Mouse (Mus musculus) neutrophil, adult 5-6 weeks (primary cell): ENCODE measurements at regions not wholly inside any gene's neighbourhood (a gene's known extent, or its start where the extent isn't known, plus 50 kb on each side); places are given as distances from the start of the nearest gene placed in this dataset.
A peak's percentile ranks its signal among the peaks of the same experiment; 100 is the strongest.
"Not testable (repeated sequence)": the region's sequence is repeated elsewhere in the genome, so short reads cannot be mapped to it uniquely, and the experiment has no call there.

Experiments used
- ATAC-seq: fragments of 151-379, 151-347 bp; 2 replicates; pipeline ENCODE4 v1.8.0; 2017; ENCODE audit warnings: mild to moderate bottlenecking, moderate TSS enrichment; ENCODE audit not compliant: insufficient number of reproducible peaks, poor library complexity, low FRiP score, severe bottlenecking; ENCODE audit errors: extremely low read depth

DNA sequence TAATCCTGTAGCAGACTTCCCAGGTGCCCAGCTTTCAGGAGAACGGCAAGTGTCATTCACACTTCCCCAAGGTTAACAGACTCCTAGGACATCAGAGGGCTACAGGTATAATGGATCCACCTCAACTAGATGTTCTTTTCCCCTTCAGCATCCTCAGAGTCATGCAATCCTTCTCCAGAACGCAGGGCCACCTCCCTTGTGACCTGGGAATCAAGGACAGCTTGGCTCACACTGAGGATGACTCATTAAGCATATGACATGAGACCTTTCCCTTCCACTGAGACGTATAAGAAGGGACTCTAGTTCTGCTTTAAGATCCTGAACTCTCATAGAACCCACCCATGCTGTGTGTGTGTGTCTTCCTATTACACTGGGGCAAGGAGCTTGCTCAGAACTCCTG lies 147.5 kb upstream of the Tacstd2 start:
- ATAC-seq: 0 out of 2 replicates have a peak, but pooled peaks have one; percentile 20

DNA sequence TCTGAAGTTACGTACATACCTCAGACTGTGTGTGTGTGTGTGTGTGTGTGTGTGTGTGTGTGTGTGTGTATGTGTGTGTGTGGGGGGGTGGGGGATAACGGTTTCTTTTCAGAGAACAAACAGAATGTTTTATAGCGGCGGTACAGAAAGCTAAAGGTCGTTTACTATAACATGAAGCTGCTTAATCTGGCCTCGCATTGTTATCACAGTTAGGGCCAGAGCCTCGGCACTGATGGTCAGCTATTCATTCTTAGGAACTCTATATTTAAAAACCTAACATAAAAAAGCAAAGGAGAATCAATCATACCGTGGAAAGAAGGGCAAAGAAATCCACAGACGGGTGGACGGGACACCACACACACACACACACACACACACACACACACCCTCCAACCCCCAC lies 146.0 kb upstream of the Tacstd2 start:
- ATAC-seq: not testable (repeated sequence)

DNA sequence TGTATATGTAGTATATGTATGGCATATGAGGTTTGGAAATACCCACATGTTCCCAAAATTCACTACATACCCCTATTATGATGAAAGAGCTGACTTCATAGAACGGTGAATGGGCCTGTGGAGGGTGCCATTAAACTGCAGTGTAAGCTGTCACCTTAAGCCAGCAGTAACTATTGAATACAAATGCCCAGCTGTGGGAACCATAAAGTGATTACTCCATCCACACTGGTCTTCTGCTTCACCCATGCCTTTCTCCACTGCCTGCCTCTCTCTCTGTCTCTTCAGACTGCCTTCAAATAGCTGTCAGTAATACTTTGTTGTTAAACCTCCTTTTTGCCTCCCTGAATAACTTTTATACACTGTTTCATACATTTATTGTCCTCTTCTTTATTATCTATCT lies 143.5 kb upstream of the Tacstd2 start:
- not testable (repeated sequence) for ATAC-seq

DNA sequence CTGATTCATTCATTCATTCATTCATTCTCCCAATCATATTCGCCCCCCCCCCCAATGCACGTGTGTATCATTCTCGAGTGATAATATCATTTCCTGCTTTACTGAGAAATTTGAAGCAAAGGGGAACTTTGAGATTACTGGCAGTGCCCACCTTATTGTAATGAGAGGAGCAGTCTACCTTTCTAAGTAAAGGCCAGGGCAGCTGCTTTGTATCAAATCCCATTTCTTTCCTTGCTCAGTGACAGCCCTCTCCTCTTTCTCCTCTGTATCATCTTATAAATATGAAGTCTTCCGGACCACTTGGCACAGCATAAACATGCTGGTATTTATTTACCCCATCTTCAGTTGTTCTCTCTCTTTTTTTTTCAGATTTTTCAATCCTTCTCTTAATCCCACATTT lies 139.1 kb upstream of the Tacstd2 start:
- ATAC-seq: not testable (repeated sequence)

DNA sequence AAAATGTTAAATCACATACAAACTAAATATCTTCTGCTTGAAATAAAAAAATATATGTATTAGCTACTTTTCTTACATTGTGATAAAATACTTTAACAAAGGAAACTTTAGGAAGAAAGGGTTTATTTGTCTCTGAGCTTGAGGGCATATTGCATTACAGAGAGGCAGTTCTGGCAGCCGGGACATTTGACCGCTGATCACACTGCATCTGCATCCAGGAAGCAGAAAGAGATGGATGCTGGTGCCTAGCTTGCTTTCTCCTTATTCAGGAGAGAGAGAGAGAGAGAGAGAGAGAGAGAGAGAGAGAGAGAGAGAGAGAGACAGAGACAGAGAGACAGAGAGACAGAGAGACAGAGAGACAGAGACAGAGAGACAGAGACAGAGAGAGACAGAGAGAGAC lies 137.7 kb upstream of the Tacstd2 start:
- ATAC-seq: not testable (repeated sequence)

DNA sequence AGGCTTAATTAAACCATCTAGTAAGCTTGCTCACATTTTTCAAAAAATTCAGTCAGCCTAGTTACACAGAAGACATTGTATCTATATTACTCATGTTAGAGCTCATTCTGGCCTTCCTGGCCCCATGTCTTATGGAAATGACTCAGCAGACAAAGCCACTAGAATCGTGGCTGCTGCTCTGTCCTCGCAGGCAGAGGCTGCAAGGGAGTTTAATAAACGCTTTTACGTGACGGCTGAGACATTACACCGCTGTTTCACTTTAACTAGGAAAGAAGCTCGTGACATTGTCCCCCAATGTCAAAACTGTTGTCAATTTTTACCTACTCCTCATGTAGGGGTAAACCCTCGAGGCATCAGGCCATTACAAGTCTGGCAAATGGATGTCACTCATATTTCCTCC lies 132.5 kb upstream of the Tacstd2 start:
- not testable (repeated sequence) for ATAC-seq

DNA sequence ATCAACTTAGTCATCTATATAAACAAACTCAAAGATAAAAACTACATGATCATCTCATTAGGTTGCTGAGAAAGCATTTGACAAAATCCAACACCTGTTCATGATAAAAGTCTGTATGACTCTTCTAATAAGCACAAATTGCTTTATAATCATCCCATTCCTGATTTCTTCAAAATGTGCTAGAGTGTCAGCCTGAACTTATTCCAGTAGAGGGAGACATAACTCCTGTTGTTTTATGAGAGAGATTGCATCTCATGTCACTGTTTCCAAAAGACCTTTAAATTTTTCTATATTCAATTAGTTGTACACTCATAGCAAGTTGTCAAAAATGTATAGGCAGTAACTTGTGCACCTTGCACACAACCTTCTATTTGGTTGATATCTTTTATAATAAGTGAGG lies 96.0 kb upstream of the Tacstd2 start:
- no peak for ATAC-seq

DNA sequence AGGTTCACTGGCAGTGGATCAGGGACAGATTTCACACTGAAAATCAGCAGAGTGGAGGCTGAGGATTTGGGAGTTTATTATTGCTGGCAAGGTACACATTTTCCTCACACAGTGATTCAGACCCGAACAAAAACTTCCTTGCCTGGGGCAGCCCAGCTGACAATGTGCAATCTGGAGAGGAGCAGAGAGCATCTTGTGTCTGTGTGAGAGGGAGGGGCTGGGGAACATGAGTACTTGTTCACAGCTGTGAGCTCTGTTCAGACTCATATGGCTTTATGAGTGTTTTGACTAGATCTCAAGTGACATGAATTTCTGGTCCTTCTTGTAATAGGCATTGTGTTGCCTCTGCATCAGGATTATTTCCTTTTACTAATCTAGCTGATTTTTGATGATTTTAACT lies 74.8 kb upstream of the Tacstd2 start:
- ATAC-seq: no peak

DNA sequence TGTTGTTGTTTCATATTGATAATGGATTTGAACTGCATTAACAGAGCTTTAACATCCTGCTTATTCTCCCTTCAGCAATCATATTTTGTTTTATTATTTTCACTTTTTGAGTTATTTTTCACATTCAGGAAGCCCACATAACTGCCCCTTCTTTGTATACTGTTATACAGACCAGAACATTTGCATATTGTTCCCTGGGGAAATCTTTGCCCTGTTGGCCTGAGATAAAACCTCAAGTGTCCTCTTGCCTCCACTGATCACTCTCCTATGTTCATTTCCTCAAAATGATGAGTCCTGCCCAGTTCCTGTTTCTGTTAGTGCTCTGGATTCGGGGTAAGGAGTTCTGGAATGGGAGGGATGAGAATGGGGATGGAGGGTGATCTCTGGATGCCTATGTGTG lies 73.9 kb upstream of the Tacstd2 start:
- not testable (repeated sequence) for ATAC-seq
